Mouse (Mus musculus) olfactory bulb, adult 2 months (tissue): ENCODE measurements around the gene Colgalt1.
A peak's percentile ranks its signal among the peaks of the same experiment; 100 is the strongest.

Experiments
- CTCF ChIP-seq: fragments of 200-500 bp; IDR thresholded peaks from 2 replicates; pipeline ENCODE4 v1.5.1; 2012; ENCODE audit warnings: low read depth, mild to moderate bottlenecking, low read length, moderate library complexity; ENCODE audit not compliant: insufficient read depth
- POLR2A ChIP-seq: fragments of 200-500 bp; IDR thresholded peaks from 2 replicates; pipeline ENCODE4 v1.6.1; 2012; ENCODE audit warnings: mild to moderate bottlenecking, low read depth, low read length, moderate library complexity; ENCODE audit not compliant: insufficient read depth

- TF ChIP-seq CTCF (peak; percentile 95), POLR2A (no peak)
Measured at GRCm38 (mm10) chr8:71561401-71561800, 49.4 kb upstream of the Colgalt1 start.
